ENCODE assay signal across 10 mouse cellular contexts in genomic region chr5:50125676-50126075, GRCm38 (mm10).
"Had no signal": no experiment of that assay in that cellular context is flagged by ENCODE, and none has a peak within 500 bp of the region (broad histone marks: within the 10 kb centered on the region; RNA-seq: fewer than 3 reads in every experiment).

No protein-coding gene starts in this region.

- H3K4me1 ChIP-seq: midbrain, embryonic 13.5 days; neural tube, embryonic 15.5 days had no signal

- H3K36me3 ChIP-seq: limb, embryonic 12.5 days; midbrain, embryonic 13.5 days; neural tube, embryonic 15.5 days had no signal

- DNase-seq: kidney, adult 18-20 months; kidney, postnatal 10 days; kidney, postnatal 4 days; thymus, adult 18-20 months; thymus, postnatal 25 days had no signal

- H3K4me3 ChIP-seq: layer of hippocampus, adult 2 months; limb, embryonic 12.5 days; midbrain, embryonic 13.5 days; myocyte; neural tube, embryonic 15.5 days had no signal

- H3K9ac ChIP-seq: limb, embryonic 12.5 days; midbrain, embryonic 13.5 days; neural tube, embryonic 15.5 days had no signal

- H3K9me3 ChIP-seq: limb, embryonic 12.5 days; midbrain, embryonic 13.5 days; neural tube, embryonic 15.5 days had no signal

- ATAC-seq: midbrain, embryonic 13.5 days had no signal

- H3K27ac ChIP-seq: layer of hippocampus, adult 2 months; limb, embryonic 12.5 days; midbrain, embryonic 13.5 days; neural tube, embryonic 15.5 days had no signal

- H3K4me2 ChIP-seq: limb, embryonic 12.5 days; midbrain, embryonic 13.5 days; neural tube, embryonic 15.5 days had no signal

- H3K27me3 ChIP-seq: limb, embryonic 12.5 days; midbrain, embryonic 13.5 days; neural tube, embryonic 15.5 days had no signal
